ENCODE assay signal across 25 mouse cellular contexts in the genomic region with DNA sequence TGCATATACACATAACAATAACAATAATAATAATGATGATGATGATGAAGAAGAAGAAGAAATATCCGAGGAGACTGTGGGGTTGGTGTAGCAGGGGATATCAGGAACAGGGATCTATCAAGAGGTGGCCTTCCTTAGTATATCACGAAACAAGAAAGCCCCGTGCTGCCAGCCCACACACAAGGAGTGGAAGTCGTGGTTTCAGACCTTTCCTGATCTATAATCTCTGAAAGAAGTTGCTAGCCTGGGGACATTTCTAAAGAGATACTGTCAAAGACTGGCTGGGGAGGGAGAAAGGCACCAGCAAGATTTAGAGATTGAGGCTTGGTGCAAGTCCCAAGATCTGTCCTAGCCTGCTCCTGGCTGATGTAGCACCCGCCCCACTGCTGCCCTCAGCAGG. TPM values are rescaled to one million over a fixed set of nuclear protein-coding genes. Genes with fewer than 3 reads are reported as not detected.
DNase-seq lines count a peak whose midpoint lies in the region; ATAC-seq lines count a peak whose summit lies in the region.
"Had no signal": no experiment of that assay in that cellular context is flagged by ENCODE, and none has a peak within 500 bp of the region (broad histone marks: within the 10 kb centered on the region; RNA-seq: fewer than 3 reads in every experiment).

No protein-coding gene starts in this region.

- peak overlapping the region; percentile 0; the same call in 1 of the 2 replicates for H3K27ac ChIP-seq in liver, embryonic 13.5 days
- H3K27ac ChIP-seq in liver, embryonic 11.5 days (ENCODE audit: low read depth, low read length): no peak overlapping the region
- H3K27ac ChIP-seq: forebrain, embryonic 12.5 days; forebrain, embryonic 15.5 days; heart, adult 2 months; heart, embryonic 10.5 days; heart, embryonic 13.5 days; hindbrain, embryonic 14.5 days had no signal

- peaks cover 34% of the 10 kb centered on the region for H3K4me1 ChIP-seq in liver, embryonic 13.5 days (replicated peaks)
- H3K4me1 ChIP-seq in liver, embryonic 11.5 days (replicated peaks; ENCODE audit: control insufficient read depth, insufficient read depth, low read length): peaks cover 11% of the 10 kb centered on the region
- H3K4me1 ChIP-seq: forebrain, embryonic 12.5 days; forebrain, embryonic 15.5 days; heart, embryonic 10.5 days; heart, embryonic 13.5 days had no signal

- no peak for DNase-seq in liver, embryonic 13.5 days
- no peak for DNase-seq in liver, embryonic 11.5 days (ENCODE audit: low spot score)
- no peak for DNase-seq in thymus, adult 18-20 months
- DNase-seq: adrenal gland, adult 8-10 months; adrenal gland, postnatal 25 days; B cell, adult 2 months; cerebellum, adult 11-12 months; cerebellum, adult 8-10 months; cerebellum, postnatal 10 days; cerebellum, postnatal 36 days; gastrocnemius, postnatal 10 days; gastrocnemius, postnatal 36 days; heart, adult 2 months; heart, postnatal 14 days; heart, postnatal 4 days had no signal

- H3K27me3 ChIP-seq in liver, embryonic 13.5 days: no peaks in the 10 kb centered on the region
- H3K27me3 ChIP-seq in liver, embryonic 11.5 days (replicated peaks; ENCODE audit: control insufficient read depth, insufficient read depth, low read length): no peaks in the 10 kb centered on the region
- H3K27me3 ChIP-seq: CH12.LX; forebrain, embryonic 12.5 days; forebrain, embryonic 15.5 days; heart, embryonic 13.5 days had no signal

- no peak for ATAC-seq in liver, embryonic 13.5 days (ENCODE audit: low read depth)
- no peak for ATAC-seq in liver, embryonic 11.5 days (replicated peaks; ENCODE audit: low FRiP score)
- ATAC-seq in common myeloid progenitor, adult 5-6 weeks (replicated peaks; ENCODE audit: low read depth, poor library complexity, severe bottlenecking): 0 out of 2 replicates have a peak, but pooled peaks have one; percentile 20
- ATAC-seq in megakaryocyte progenitor cell, adult 5-6 weeks (replicated peaks; ENCODE audit: poor library complexity): peak; percentile 28; the same call in 1 of the 2 replicates
- ATAC-seq in activated CD4-positive, CD25-positive, alpha-beta regulatory T cell, adult 4 months: no peak
- ATAC-seq: forebrain, embryonic 15.5 days had no signal

- no peaks in the 10 kb centered on the region for H3K9me3 ChIP-seq in liver, embryonic 13.5 days (replicated peaks)
- peaks cover 2% of the 10 kb centered on the region; the same call in 1 of the 2 replicates for H3K9me3 ChIP-seq in liver, embryonic 11.5 days (ENCODE audit: control insufficient read depth, low read length)
- H3K9me3 ChIP-seq: forebrain, embryonic 12.5 days; forebrain, embryonic 15.5 days; heart, embryonic 10.5 days had no signal

- H3K36me3 ChIP-seq in liver, embryonic 13.5 days: no peaks in the 10 kb centered on the region
- H3K36me3 ChIP-seq in liver, embryonic 11.5 days (ENCODE audit: control insufficient read depth, insufficient read depth, low read length): no peaks in the 10 kb centered on the region
- H3K36me3 ChIP-seq: forebrain, embryonic 12.5 days; forebrain, embryonic 15.5 days; G1E; heart, embryonic 10.5 days; heart, embryonic 13.5 days had no signal

- H3K9ac ChIP-seq in liver, embryonic 13.5 days: no peak overlapping the region
- no peak overlapping the region for H3K9ac ChIP-seq in liver, embryonic 11.5 days (ENCODE audit: low read depth, low read length)
- H3K9ac ChIP-seq: forebrain, embryonic 12.5 days; forebrain, embryonic 15.5 days; heart, embryonic 13.5 days; hindbrain, embryonic 14.5 days had no signal

- H3K4me3 ChIP-seq in liver, embryonic 13.5 days (replicated peaks): no peak overlapping the region
- H3K4me3 ChIP-seq in liver, embryonic 11.5 days (ENCODE audit: low read depth, low read length): no peak overlapping the region
- H3K4me3 ChIP-seq: forebrain, embryonic 12.5 days; forebrain, embryonic 15.5 days; heart, adult 2 months; heart, embryonic 10.5 days; heart, embryonic 13.5 days had no signal

- 16% methylated on average over 5 of the region's 5 CpGs for WGBS in liver, embryonic 13.5 days (ENCODE audit: insufficient replicate concordance)
- 40% methylated on average over 5 of the region's 5 CpGs for WGBS in liver, embryonic 11.5 days

- H3K4me2 ChIP-seq in liver, embryonic 13.5 days: no peak overlapping the region
- H3K4me2 ChIP-seq in liver, embryonic 11.5 days: no peak overlapping the region
- H3K4me2 ChIP-seq: forebrain, embryonic 12.5 days; forebrain, embryonic 15.5 days; heart, embryonic 13.5 days; hindbrain, embryonic 14.5 days had no signal

RNA-seq across cellular contexts. Expression of a gene that starts 24.6 kb away (rescaled TPM):
- polyA plus RNA-seq in liver, embryonic 13.5 days (2015; fragmentation: Nextera tagmentation; extraction: Ambion mirVana): 21.6 and 23.2 TPM in 2 replicates
- polyA plus RNA-seq in liver, embryonic 11.5 days (2014; fragmentation: Nextera tagmentation; extraction: Ambion mirVana): 9.4 and 9.9 TPM in 2 replicates
- total RNA-seq in common myeloid progenitor, adult 5-6 weeks (2017): 66.9 and 67.4 TPM in 2 replicates
- total RNA-seq in megakaryocyte progenitor cell, adult 5-6 weeks (2015): 28.1 and 41.7 TPM in 2 replicates
- 24.6 and 33.1 TPM in 2 replicates for total RNA-seq in megakaryocyte progenitor cell, adult 5-6 weeks (2017)
- polyA plus RNA-seq in activated CD4-positive, CD25-positive, alpha-beta regulatory T cell, adult 4 months (2017; shearing (Covaris generic)): under 1 TPM; 0.60 TPM

RNA-seq across cellular contexts. Expression of a gene that starts 26.2 kb away (rescaled TPM):
- 38.2 and 38.5 TPM in 2 replicates for polyA plus RNA-seq in liver, embryonic 13.5 days (2015; fragmentation: Nextera tagmentation; extraction: Ambion mirVana)
- polyA plus RNA-seq in liver, embryonic 11.5 days (2014; fragmentation: Nextera tagmentation; extraction: Ambion mirVana): 59.3 and 67.8 TPM in 2 replicates
- 62.8 and 68.5 TPM in 2 replicates for total RNA-seq in common myeloid progenitor, adult 5-6 weeks (2017)
- 52.9 and 58.3 TPM in 2 replicates for total RNA-seq in megakaryocyte progenitor cell, adult 5-6 weeks (2015)
- total RNA-seq in megakaryocyte progenitor cell, adult 5-6 weeks (2017): 65.1 and 74.4 TPM in 2 replicates
- polyA plus RNA-seq in activated CD4-positive, CD25-positive, alpha-beta regulatory T cell, adult 4 months (2017; shearing (Covaris generic)): 10 to 100 TPM; 19.9 to 22.9 TPM

RNA-seq across cellular contexts. Expression of a gene that starts 41.3 kb away (rescaled TPM):
- polyA plus RNA-seq in liver, embryonic 13.5 days (2015; fragmentation: Nextera tagmentation; extraction: Ambion mirVana): 520 and 547 TPM in 2 replicates
- polyA plus RNA-seq in liver, embryonic 11.5 days (2014; fragmentation: Nextera tagmentation; extraction: Ambion mirVana): 843 and 854 TPM in 2 replicates
- 922 and 1,068 TPM in 2 replicates for total RNA-seq in common myeloid progenitor, adult 5-6 weeks (2017)
- 871 and 938 TPM in 2 replicates for total RNA-seq in megakaryocyte progenitor cell, adult 5-6 weeks (2015)
- total RNA-seq in megakaryocyte progenitor cell, adult 5-6 weeks (2017): 947 and 991 TPM in 2 replicates
- 100 to 1,000 TPM; 410 to 652 TPM for polyA plus RNA-seq in activated CD4-positive, CD25-positive, alpha-beta regulatory T cell, adult 4 months (2017; shearing (Covaris generic))

RNA-seq across cellular contexts. Expression of a gene that starts 44.5 kb away (rescaled TPM):
- polyA plus RNA-seq in liver, embryonic 13.5 days (2015; fragmentation: Nextera tagmentation; extraction: Ambion mirVana): 8.0 and 8.8 TPM in 2 replicates
- 19.6 and 23.3 TPM in 2 replicates for polyA plus RNA-seq in liver, embryonic 11.5 days (2014; fragmentation: Nextera tagmentation; extraction: Ambion mirVana)
- total RNA-seq in common myeloid progenitor, adult 5-6 weeks (2017): 27.0 and 39.0 TPM in 2 replicates
- total RNA-seq in megakaryocyte progenitor cell, adult 5-6 weeks (2015): 77.6 and 77.8 TPM in 2 replicates
- total RNA-seq in megakaryocyte progenitor cell, adult 5-6 weeks (2017): 17.5 and 17.6 TPM in 2 replicates
- 1 to 10 TPM; 4.1 to 6.4 TPM for polyA plus RNA-seq in activated CD4-positive, CD25-positive, alpha-beta regulatory T cell, adult 4 months (2017; shearing (Covaris generic))

Comparison
In these comparisons a context has a peak if more than half of its experiments do, and no peak if none do; other contexts are left out.
1. ATAC-seq: peak in common myeloid progenitor, adult 5-6 weeks (single experiment) and megakaryocyte progenitor cell, adult 5-6 weeks (single experiment); none in liver, embryonic 13.5 days (single experiment), liver, embryonic 11.5 days (single experiment) and activated CD4-positive, CD25-positive, alpha-beta regulatory T cell, adult 4 months (single experiment).